Mouse (Mus musculus): ENCODE measurements at regions not wholly inside any gene's neighbourhood (a gene's known extent, or its start where the extent isn't known, plus 50 kb on each side); places are given as distances from the start of the nearest gene placed in this dataset.

DNA sequence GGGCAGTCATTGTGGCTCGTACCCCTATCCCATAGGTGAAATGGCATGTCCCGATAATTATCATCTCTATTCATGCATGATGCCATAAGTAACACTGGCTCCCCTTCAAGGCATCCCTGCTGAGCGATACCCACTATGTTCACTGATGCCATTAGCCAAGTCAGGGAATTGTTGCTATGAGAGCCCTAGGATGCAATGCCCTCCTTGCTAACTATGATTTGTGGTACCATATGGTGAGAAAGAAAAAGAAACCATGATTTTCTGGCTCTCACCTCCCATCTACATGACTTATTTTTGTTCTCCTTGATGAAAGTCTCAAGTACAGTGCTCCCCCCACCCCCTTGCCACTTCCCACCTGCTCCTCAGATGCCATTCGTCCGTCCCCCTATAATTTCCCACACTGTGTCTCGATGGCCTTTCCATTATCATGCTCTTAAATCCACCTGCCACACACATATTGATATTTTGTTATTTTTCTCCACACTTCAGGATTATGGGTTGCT, 527.1 kb downstream of the Galc start:
- ATAC-seq (ENCODE audit: poor library complexity, severe bottlenecking): no peak

DNA sequence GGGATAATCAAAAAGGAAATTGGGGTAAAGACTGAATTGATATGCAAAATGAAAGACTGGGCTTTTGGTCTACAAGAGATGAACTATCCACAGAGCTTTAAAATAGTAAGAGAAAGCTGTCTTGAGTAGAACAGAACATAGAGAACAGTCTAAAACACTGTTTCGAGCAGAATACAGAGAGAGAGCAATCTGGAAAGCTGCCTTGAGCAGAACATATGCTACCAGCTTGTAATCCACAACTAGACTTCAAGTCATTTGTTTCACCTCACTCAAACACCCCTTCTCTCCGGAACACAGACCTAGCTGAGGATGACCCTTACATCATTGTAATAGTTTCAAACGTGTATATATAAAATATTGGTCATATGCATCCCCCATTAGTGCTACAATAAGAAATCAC, 538.7 kb downstream of the Galc start:
- no peak for ATAC-seq (ENCODE audit: poor library complexity, severe bottlenecking)

- ATAC-seq (ENCODE audit: poor library complexity, severe bottlenecking): no peak
These were observed 541.4 kb downstream of the Galc start for GRCm38 (mm10) chr12:97717812-97718211.
